Mouse (Mus musculus): ENCODE measurements around the gene Fam133b. TPM values are rescaled to one million over a fixed set of nuclear protein-coding genes. Genes with fewer than 3 reads are reported as not detected.
"Not testable (repeated sequence)": the region's sequence is repeated elsewhere in the genome, so short reads cannot be mapped to it uniquely, and the experiment has no call there.

Gene Fam133b
- total RNA-seq, 2 experiments from 2014 or later, result 28.2 to 30.8 TPM

DNA sequence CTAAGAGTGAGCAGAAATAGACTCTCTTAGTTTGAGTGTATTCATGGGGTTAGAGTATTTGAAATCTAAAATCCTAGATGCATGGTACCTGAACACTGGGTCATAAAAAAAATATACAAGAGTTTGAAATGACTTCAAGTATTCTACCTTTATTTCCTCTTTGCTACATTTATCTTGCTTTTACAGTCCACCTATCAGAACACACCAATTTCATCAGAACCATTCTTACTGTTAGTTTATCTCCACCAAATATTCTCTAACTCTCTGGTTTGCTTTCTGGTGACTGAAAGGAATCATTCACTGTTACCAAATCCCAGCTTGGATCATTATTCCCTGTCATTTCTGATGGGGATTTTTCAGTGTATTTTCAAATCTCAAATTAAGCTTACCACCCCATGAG is 53.5 kb downstream of the Fam133b start:
- no peak for DNase-seq (ENCODE audit: low spot score in 2 of 2)

DNA sequence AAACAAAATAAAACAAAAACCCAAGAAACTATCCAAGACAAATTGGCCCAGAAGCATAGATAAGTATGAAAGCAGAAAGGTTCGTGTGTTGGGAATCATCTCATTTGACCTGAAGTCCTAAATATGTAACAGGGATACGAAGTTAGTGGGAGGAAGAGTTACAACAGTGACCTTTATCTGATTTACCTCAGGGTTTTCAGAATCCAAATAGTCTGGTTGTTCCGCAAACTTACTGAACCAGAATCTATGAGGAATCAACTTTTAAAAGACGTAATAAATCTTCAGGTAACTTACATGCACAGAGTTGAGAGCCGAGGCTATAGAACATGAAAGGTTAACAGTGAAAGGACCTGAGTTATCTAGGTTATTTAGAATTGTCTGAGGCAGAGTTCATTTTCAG is 55.1 kb downstream of the Fam133b start:
- no peak for DNase-seq (ENCODE audit: low spot score in 2 of 2)

DNA sequence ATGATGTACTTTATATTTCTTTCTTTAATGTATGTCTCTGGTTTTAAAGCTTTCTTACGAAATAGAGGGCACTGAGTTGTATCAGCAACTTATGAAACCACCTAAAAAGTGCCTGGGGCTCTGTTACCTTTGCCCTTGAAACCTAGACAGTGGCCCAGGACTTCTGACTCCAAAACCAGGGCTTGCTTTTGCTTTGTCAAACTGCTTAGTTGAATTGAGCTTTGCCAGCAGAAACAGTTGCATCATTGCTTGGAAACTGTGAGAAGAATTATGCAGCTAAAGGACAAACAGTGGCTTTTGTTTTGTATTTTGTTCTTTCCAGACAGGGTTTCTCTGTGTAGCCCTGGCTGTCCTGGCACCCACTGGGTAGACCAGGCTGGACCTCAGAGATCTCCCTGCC is 56.7 kb downstream of the Fam133b start:
- no peak for DNase-seq (ENCODE audit: low spot score in 2 of 2)

DNA sequence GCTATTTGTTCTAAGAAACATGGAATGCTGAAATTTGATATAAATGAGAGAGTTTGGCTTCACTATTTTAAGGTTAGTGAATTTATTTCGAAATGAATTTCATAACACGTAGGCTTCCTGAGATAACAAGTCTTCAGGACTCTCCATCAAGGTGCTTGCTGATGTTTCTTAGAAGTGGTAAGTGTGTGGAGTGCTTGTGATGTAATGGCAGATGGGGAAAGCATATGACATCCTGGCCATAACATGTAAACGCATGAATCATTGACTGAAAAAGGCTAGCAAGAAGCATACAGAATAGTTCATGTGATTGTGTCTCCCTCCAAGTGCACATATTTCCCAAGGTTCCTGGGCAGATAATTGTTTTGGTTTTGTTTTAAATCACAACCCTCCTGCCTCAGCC is 57.2 kb downstream of the Fam133b start:
- no peak for DNase-seq (ENCODE audit: low spot score in 2 of 2)

DNA sequence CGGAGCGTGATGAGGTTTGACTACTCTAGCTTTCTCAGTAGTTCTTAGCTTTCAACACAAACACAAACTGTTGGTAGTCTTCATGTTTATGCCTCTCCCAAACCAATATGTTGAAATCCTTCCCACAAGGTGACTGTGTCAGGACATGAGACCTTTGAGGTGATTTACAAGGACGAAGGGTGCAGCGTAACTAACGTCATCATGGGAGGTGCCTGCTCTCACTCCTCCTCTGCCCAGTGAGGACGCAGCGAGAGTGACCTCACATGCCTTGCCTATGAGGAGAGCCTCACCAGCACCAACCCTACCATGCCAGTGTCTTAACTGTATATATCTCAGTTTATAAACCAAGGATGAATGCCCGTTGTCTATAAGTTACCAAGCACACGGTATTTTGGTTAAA is 63.5 kb downstream of the Fam133b start:
- DNase-seq (ENCODE audit: low spot score in 2 of 2), result no peak

DNA sequence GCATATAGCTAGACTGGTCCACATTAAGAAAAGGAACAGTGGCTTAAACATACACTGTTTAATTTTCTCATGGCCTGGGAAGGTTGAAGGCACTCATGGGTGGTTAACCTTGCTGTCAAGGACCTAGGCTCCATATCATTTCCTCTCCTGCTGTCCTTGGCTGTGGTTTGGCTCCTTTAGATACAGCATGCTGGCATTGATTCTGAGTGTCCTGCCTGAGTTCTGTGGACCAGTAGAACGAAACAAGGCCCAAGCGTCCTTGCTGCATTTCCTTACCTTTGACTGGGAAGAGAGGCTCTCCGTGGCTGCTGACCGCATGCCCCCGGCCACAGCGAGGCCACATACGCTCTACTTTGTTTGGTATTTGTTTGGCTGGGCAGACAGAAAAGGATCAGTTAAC is 65.6 kb downstream of the Fam133b start:
- DNase-seq (ENCODE audit: low spot score in 2 of 2), result no peak

DNA sequence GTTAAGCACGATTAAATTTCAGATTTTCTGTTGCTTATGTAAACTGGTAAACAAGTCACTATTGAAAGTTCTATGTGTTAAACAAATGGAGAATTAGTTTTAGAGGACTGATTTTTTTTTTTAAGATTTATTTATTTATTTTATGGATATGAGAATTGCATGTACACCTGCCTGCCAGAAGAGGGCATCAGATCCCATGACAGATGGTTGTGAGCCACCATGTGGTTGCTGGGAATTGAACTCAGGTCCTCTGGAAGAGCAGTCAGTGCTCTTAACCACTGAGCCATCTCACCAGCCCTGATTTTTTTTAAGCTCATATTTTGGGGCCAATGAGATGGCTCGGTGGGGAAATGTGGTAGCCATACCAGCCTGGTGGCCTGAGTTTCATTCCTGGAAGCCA is 68.2 kb downstream of the Fam133b start:
- DNase-seq (ENCODE audit: low spot score in 2 of 2), result not testable (repeated sequence)

Other genes with a start within 250 kb of the Fam133b start
- gene Cdk6, start 202.3 kb upstream of the Fam133b start, total RNA-seq (2021), result 10 to 100 TPM in 1 of 2 experiments, 1 to 10 TPM in 1; 9.5 to 17.1 TPM
- 1 to 10 TPM; 2.7 to 3.3 TPM for gene 1700109H08Rik, start 27.7 kb downstream of the Fam133b start, total RNA-seq (2021)
- 10 to 100 TPM; 19.3 to 32.2 TPM for gene Pex1, start 52.2 kb downstream of the Fam133b start, total RNA-seq (2021)
- gene Rbm48, start 52.8 kb downstream of the Fam133b start, total RNA-seq (2021), result 10 to 100 TPM in 1 of 2 experiments, 1 to 10 TPM in 1; 7.6 to 10.8 TPM
- gene Tmbim7, start 107.3 kb downstream of the Fam133b start, total RNA-seq (2021), result not detected
- 100 to 1,000 TPM; 154 to 167 TPM for gene Gatad1, start 113.4 kb downstream of the Fam133b start, total RNA-seq (2021)

Measured in adrenal gland, adult 18-20 months (tissue).